Mouse (Mus musculus) embryo, embryonic 10.5 days (tissue): ENCODE measurements at regions not wholly inside any gene's neighbourhood (a gene's known extent, or its start where the extent isn't known, plus 50 kb on each side); places are given as distances from the start of the nearest gene placed in this dataset.

Source experiments
- DNase-seq: peaks from one replicate; pipeline ENCODE4 v3.0.0-alpha.2; 2015; ENCODE audit warnings: low spot score

- DNase-seq = peak; percentile 32
Measured at GRCm38 (mm10) chr7:93795210-93795609, 715.5 kb downstream of the Fam181b start.

- DNase-seq = no peak
Measured at GRCm38 (mm10) chr7:93835697-93836096, 756.0 kb downstream of the Fam181b start.

GRCm38 (mm10) chr7:93836169-93836568, 756.5 kb downstream of the Fam181b start:
- no peak for DNase-seq

GRCm38 (mm10) chr7:93855025-93855424, 775.4 kb downstream of the Fam181b start:
- DNase-seq = peak; percentile 4

- no peak for DNase-seq
Measured at GRCm38 (mm10) chr7:93893701-93894100, 814.0 kb downstream of the Fam181b start.

GRCm38 (mm10) chr7:93896921-93897320, 817.3 kb downstream of the Fam181b start:
- no peak for DNase-seq

GRCm38 (mm10) chr7:93902770-93903169, 823.1 kb downstream of the Fam181b start:
- DNase-seq = no peak

GRCm38 (mm10) chr7:93936925-93937324, 857.3 kb downstream of the Fam181b start:
- no peak for DNase-seq

GRCm38 (mm10) chr7:93982103-93982502, 902.4 kb downstream of the Fam181b start:
- no peak for DNase-seq

GRCm38 (mm10) chr7:94002780-94003179, 923.1 kb downstream of the Fam181b start:
- no peak for DNase-seq

- peak; percentile 75 for DNase-seq
Measured at GRCm38 (mm10) chr7:94042466-94043030, 962.9 kb downstream of the Fam181b start.

- no peak for DNase-seq
Measured at GRCm38 (mm10) chr7:94045428-94045827, 965.8 kb downstream of the Fam181b start.

- peak; percentile 46 for DNase-seq
Measured at GRCm38 (mm10) chr7:94046029-94046428, 966.4 kb downstream of the Fam181b start.

GRCm38 (mm10) chr7:94061814-94062545, 982.3 kb downstream of the Fam181b start:
- DNase-seq = no peak
